Mouse (Mus musculus): Measurements from ENCODE around the gene Hnrnpa1.
A peak's percentile ranks its signal among the peaks of the same experiment; 100 is the strongest.
"Not testable (repeated sequence)": the region's sequence is repeated elsewhere in the genome, so short reads cannot be mapped to it uniquely, and the experiment has no call there.

The Hnrnpa1 gene

GRCm38 (mm10) chr15:103272419-103273279, 32.4 kb downstream of the Hnrnpa1 start, which contains the start of gene Copz1:
Gene Copz1 (plus strand): TSS chr15:103272714.
- peak; percentile 98 for DNase-seq (ENCODE audit: low spot score)

GRCm38 (mm10) chr15:103275943-103276342, 35.7 kb downstream of the Hnrnpa1 start:
- DNase-seq (ENCODE audit: low spot score), result not testable (repeated sequence)

- DNase-seq (ENCODE audit: low spot score), result no peak
These were observed 37.7 kb downstream of the Hnrnpa1 start for GRCm38 (mm10) chr15:103277949-103278348.

GRCm38 (mm10) chr15:103279750-103280149, 39.5 kb downstream of the Hnrnpa1 start:
- peak; percentile 38 for DNase-seq (ENCODE audit: low spot score)

DNA sequence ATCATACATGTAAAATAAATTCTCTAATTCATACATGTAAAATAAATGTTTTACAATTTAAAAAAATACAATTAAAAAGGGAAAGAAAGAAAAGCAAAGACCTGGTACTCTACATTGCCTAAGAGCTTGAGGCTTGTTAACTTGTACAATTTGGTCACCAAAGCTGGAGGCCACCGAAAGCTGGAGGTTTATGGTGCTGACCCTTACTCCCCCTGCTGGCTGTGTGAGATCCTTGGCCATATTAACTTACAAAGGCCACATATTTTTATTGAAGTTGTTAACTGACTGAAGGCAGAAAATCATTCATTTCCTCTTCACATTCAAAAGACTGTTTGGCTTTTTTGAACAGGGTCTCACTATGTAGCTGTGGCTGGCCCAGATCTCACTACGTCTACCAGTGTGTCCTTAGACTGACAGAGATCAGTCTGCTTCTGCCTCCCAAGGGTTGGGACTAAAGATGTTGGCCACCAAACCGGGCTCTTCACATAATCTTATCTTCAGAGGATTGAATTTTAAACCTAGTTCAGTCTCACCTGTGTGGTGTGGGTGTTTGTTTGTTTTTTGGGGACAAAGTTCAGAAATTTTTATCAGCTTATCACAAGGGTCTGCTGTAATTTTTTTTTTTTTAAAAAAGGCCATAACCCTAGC, 40.7 kb downstream of the Hnrnpa1 start:
- peak; percentile 14 for DNase-seq (ENCODE audit: low spot score)

DNA sequence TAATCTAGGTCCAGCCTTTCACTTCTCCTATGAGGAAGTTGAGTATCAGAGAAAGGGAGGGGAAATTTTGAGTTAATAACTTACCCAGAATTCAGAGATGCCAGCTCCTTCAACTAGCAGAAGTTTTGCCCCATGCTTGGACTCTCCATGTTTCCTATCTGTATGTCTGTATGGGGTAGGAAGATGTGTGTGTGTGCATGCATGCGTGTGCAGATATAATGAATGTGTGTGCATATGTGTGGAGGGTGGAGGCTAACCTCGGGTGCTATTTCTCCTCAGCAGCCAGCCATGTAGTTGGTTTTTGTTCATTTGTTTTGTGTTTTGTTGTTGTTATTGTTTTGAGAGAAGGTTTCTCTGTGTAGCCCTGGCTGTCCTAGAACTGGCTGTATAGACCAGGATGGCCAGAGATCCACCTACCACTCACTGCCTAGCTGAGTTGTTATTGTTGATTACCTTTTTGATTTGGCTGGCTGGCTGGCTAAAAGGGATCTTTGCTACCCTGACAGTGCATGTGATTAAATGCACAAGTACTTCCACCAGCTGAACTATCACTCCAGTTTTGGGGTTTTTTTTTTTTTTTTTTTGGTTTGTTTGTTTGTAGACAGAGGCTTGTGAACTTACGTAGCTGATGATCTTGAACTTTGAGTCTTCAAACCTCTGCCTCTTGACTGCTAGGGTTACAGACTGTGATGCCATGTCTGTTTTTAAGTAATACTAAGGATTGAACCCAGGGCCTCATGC, 41.4 kb downstream of the Hnrnpa1 start:
- DNase-seq (ENCODE audit: low spot score), result no peak

- peak; percentile 38 for DNase-seq (ENCODE audit: low spot score)
These were observed 43.8 kb downstream of the Hnrnpa1 start for GRCm38 (mm10) chr15:103284066-103284465.

- DNase-seq (ENCODE audit: low spot score), result no peak
These were observed 44.4 kb downstream of the Hnrnpa1 start for GRCm38 (mm10) chr15:103284647-103285046.

GRCm38 (mm10) chr15:103285778-103286417, 45.7 kb downstream of the Hnrnpa1 start:
- no peak for DNase-seq (ENCODE audit: low spot score)

GRCm38 (mm10) chr15:103289600-103289999, 49.4 kb downstream of the Hnrnpa1 start:
- no peak for DNase-seq (ENCODE audit: low spot score)

DNA sequence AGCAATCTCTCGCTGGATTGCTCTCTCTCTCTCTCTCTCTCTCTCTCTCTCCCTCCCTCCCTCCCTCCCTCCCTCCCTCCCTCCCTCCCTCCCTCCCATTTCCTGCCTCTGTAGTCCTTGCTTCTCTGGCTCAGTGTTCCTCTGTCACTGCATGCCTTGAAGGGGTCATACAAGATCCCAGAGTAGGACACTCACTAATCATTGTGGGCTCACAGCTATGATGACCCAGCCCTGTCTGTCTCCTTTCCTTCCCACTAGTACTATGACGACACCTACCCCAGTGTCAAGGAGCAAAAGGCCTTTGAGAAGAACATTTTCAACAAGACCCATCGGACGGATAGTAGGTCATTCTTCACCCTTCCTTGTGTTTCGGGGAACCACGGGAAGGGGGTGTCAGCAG, 50.2 kb downstream of the Hnrnpa1 start:
- no peak for DNase-seq (ENCODE audit: low spot score)

GRCm38 (mm10) chr15:103290843-103291242, 50.6 kb downstream of the Hnrnpa1 start:
- DNase-seq (ENCODE audit: low spot score), result no peak

DNA sequence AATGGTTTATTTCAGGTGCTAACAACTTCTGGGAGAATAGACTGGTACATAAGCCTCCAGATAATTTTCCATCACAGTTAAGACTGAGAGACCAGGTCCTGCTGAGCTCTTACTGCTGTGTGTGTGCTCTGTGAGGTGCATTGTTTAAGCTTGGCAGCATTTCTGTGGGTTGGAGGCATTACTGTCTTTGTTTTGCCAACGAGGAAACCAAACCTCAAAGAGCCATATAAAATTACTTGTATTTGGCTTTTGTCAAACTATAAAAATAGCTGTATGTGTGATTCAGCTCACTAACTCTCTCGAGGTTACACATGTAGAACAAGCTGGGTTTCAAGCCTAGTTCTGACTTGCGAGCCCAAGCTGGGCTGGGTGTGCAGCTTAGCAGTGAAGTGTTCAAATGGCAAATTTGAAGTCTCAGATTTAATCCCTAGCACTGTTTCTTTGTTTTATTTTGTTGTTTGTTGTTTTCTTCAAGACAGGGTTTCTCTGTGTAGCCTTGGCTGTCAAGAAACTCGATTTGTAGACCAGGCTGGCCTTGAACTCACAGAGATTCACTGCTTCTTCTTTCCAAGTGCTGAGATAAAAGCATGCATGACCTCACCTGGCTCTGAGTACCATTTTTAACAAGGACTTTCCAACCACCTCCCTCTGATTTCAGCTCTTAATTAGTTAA, 52.6 kb downstream of the Hnrnpa1 start:
- DNase-seq (ENCODE audit: low spot score), result no peak

DNA sequence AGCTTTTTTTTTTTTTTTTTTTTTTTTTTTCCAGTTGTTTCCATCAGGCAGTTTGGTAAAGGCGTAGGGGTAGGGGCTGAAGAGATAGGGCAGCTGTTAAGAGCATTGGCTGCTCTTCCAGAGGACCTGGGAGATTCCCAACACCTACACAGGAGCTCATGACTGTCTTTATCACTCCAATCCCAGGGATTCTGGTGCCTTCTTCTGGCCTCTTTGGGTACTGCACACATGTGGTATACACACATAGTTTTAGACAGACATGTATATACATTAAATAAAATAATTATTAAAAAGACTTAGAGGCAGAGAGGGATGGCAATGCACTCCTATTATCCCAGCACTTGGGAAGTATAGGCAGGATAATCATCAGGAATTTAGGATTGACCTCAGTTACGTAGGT, 53.1 kb downstream of the Hnrnpa1 start:
- DNase-seq (ENCODE audit: low spot score), result no peak

DNA sequence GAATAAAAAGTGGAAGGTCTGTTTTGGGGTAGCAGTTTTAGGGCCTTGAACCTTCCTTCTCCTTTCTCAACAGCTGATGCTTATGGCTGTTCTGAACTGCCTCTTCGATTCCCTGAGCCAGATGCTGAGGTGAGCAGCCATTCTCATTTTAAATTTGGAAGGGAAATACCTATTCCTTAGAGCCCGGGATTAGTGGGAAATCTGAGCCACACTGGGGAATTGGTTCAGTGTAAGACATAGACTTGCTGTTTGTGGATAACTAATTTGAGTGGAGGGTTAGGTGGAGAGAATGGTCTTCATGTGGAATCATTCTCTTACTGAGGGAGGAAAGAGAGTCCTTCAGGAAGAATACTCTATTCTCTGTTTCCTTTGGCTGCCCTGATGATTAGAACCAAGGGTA, 54.4 kb downstream of the Hnrnpa1 start:
- no peak for DNase-seq (ENCODE audit: low spot score)

- DNase-seq (ENCODE audit: low spot score), result no peak
These were observed 55.6 kb downstream of the Hnrnpa1 start for GRCm38 (mm10) chr15:103295851-103296250.
